Mouse (Mus musculus) liver, embryonic 11.5 days (tissue): ENCODE measurements around the gene Ruvbl2. TPM values are rescaled to one million over a fixed set of nuclear protein-coding genes. Genes with fewer than 3 reads are reported as not detected.

Experiments used
- ATAC-seq: fragments of 200-750 bp; cut with Nextera tagmentation; replicated peaks from 2 replicates; pipeline ENCODE4 v1.8.0; 2017; ENCODE audit warnings: moderate number of reproducible peaks, mild to moderate bottlenecking, moderate TSS enrichment, moderate library complexity; ENCODE audit not compliant: low FRiP score
- DNase-seq: peaks from one replicate; pipeline ENCODE4 v3.0.0-alpha.2; 2017; ENCODE audit warnings: low spot score
- H3K27ac ChIP-seq: fragments of 300-500 bp; sonication (generic); 2 replicates; pipeline ENCODE4 v1.5.1; 2014; ENCODE audit warnings: mild to moderate bottlenecking, low read depth, low read length, control low read depth
- H3K27me3 ChIP-seq: fragments of 300-500 bp; sonication (generic); replicated peaks from 2 replicates; pipeline ENCODE4 v1.6.1; 2014; ENCODE audit warnings: low read length, mixed read lengths; ENCODE audit not compliant: control insufficient read depth, insufficient read depth
- H3K36me3 ChIP-seq: fragments of 300-500 bp; sonication (generic); 2 replicates; pipeline ENCODE4 v1.6.1; 2014; ENCODE audit warnings: mild to moderate bottlenecking, low read length, moderate library complexity, mixed read lengths; ENCODE audit not compliant: control insufficient read depth, insufficient read depth
- H3K4me1 ChIP-seq: fragments of 300-500 bp; sonication (generic); replicated peaks from 2 replicates; pipeline ENCODE4 v1.6.1; 2014; ENCODE audit warnings: low read length, mixed read lengths; ENCODE audit not compliant: control insufficient read depth, insufficient read depth
- H3K4me2 ChIP-seq: fragments of 300-500 bp; sonication (generic); 2 replicates; pipeline ENCODE4 v1.6.1; 2014; ENCODE audit warnings: mild to moderate bottlenecking, control low read depth, moderate library complexity
- H3K4me3 ChIP-seq: fragments of 300-500 bp; sonication (generic); 2 replicates; pipeline ENCODE4 v1.5.1; 2014; ENCODE audit warnings: low read depth, low read length, control low read depth
- H3K9ac ChIP-seq: fragments of 300-500 bp; sonication (generic); 2 replicates; pipeline ENCODE4 v1.6.1; 2014; ENCODE audit warnings: low read depth, low read length, control low read depth
- H3K9me3 ChIP-seq: fragments of 300-500 bp; sonication (generic); 2 replicates; pipeline ENCODE4 v1.6.1; 2016; ENCODE audit warnings: low read length, inconsistent platforms, mixed read lengths; ENCODE audit not compliant: control insufficient read depth
- WGBS: fragments of 180-500 bp; shearing (Covaris S2); extraction: QIAGEN DNeasy Blood & Tissue Kit; methylation state at CpG from one replicate; pipeline ENCODE4 v1.1.7; 2014; 5-methylcytosine and 5-hydroxymethylcytosine counted together
- polyA plus RNA-seq: library from polyadenylated mRNA; unstranded; fragments of >200 nt; fragmentation: Nextera tagmentation; extraction: Ambion mirVana; gene quantifications from 2 replicates; pipeline ENCODE4 v1.2.1, GENCODE M21; 2014

The Ruvbl2 gene
- polyA plus RNA-seq, 1 experiment from 2014 or later, result 250 TPM

DNA sequence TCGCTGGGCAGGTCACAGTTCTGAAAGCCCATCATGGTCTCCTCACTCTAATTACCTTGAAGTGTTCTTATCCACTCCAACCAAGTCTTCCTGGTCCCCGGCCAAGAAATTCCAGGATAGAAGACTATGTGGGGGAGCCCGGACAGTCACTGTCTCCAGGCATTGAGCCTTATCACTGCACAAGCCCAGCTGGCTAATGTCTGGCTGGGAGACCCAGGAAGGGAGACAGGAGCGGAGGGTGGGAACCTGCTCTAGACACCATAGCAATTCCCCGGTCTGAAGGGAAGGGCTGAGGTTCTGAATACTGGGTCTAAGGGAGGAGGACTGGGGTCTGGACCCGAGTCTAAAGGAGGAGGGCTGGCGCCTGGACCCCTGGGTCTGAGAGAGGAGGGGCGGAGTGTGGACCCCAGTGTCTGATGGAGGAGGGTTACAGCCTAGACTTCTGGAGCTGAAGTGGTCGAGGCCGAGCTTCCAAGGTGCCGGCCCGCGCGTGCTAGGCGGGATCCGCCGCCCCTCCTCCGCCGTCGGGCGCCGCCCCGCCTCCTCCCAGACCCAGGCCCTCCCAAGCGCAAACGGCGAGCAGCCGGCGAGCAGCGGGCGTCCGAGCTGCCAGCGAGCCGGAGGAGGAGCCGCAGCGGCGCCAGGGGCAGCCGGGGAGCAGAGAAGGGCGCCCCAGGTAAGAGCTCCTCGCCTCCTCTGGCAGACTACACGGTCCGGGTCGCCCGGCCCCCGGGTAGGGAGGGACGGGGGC, 24.6 kb downstream of the Ruvbl2 start, which contains the start of gene Ntf5:
TSS of gene Ntf5 (plus strand) at position 583 of the 751 bp plus-strand sequence.
- peaks cover 98% of the 10 kb centered on the region for H3K27me3 ChIP-seq
- DNase-seq, result peak; percentile 53
- H3K27ac ChIP-seq, result peak within 1 kb of the TSS; percentile 58
- H3K4me2 ChIP-seq, result peak within 1 kb of the TSS; percentile 91
- peak within 1 kb of the TSS; percentile 2 for H3K9ac ChIP-seq
- WGBS, result 4% methylated on average over 43 of the region's 45 CpGs
- peaks cover 11% of the 10 kb centered on the region for H3K4me1 ChIP-seq
- peak within 1 kb of the TSS; percentile 60 for H3K4me3 ChIP-seq
- no peaks in the 10 kb centered on the region for H3K9me3 ChIP-seq
- peak; percentile 39; the same call in 1 of the 2 replicates for ATAC-seq
- no peaks in the 10 kb centered on the region for H3K36me3 ChIP-seq

DNA sequence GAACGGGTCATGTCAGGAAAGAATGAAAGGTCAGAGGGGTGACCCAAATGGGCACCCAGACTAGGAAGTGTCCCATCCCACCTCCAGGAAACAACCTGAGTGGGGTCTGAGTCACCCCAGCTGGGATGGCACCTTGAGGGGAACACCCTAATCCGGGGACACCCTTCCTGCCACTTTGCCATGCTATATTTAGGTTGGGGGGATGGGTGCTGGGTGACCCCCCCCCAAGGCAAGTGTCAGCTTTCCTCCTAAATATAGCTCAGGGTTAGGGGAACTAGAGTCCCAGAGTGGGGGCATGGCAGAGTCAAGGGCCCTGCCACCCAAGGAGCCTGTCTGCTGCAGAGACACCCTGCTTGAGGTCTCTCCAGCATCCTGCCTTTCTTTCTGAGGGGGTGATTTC, 25.5 kb downstream of the Ruvbl2 start:
- H3K27ac ChIP-seq, result no peak overlapping the region
- DNase-seq, result no peak
- WGBS, result 65% methylated on average over 2 of the region's 2 CpGs
- no peaks in the 10 kb centered on the region for H3K36me3 ChIP-seq
- peaks cover 99% of the 10 kb centered on the region for H3K27me3 ChIP-seq
- H3K4me1 ChIP-seq, result peaks cover 11% of the 10 kb centered on the region
- H3K9ac ChIP-seq, result no peak overlapping the region
- no peak overlapping the region for H3K4me3 ChIP-seq
- no peak for ATAC-seq
- no peak overlapping the region for H3K4me2 ChIP-seq
- H3K9me3 ChIP-seq, result no peaks in the 10 kb centered on the region

DNA sequence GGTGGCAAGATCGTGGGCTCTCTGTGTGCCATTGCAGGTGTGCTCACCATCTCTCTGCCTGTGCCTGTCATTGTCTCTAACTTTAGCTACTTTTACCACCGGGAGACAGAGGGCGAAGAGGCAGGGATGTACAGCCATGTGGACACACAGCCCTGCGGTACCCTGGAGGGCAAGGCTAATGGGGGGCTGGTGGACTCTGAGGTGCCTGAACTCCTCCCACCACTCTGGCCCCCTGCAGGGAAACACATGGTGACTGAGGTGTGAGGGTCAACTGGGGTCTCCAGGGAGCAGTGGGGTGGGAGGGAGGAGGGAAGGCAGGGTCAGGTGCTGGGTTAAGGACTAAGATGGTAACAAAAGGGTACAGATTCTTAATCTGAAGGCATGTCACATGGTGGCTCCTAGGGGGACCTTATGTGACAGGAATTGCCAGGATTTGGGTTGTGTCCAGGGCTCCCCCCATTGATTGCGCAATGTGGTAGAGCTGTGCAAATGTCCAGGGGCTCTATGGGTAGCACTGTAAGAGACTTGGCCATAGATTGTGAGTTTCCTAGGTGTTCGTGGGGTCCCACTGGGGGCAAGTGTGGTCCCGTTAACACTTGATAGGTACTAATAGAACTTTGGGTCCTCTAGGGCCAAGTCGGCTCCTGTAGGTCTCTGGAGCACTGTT, 28.3 kb downstream of the Ruvbl2 start:
- WGBS, result 83% methylated on average over 8 of the region's 8 CpGs

DNA sequence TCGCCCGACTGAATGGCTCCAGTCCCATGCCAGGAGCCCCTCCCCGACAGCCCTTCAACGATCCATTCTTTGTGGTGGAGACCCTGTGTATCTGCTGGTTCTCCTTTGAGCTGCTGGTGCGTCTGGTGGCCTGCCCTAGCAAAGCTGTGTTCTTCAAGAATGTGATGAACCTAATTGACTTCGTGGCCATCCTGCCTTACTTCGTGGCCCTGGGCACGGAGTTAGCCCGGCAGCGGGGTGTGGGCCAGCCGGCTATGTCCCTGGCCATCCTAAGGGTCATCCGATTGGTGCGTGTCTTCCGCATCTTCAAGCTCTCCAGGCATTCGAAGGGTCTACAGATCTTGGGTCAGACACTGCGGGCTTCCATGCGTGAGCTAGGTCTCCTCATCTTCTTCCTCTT, 28.9 kb downstream of the Ruvbl2 start:
- Histone ChIP-seq H3K4me2 (no peak overlapping the region), H3K4me1 (peaks cover 11% of the 10 kb centered on the region), H3K36me3 (no peaks in the 10 kb centered on the region), H3K9ac (no peak overlapping the region), H3K4me3 (no peak overlapping the region), H3K9me3 (no peaks in the 10 kb centered on the region), H3K27me3 (peaks cover 88% of the 10 kb centered on the region), H3K27ac (no peak overlapping the region)
- DNase-seq (no peak), ATAC-seq (no peak)
- WGBS, result 84% methylated on average over 17 of the region's 17 CpGs

More for the DNA sequence above, 28.3 kb downstream of the Ruvbl2 start:
- Histone ChIP-seq H3K9ac (no peak overlapping the region), H3K36me3 (no peaks in the 10 kb centered on the region), H3K4me3 (no peak overlapping the region), H3K4me2 (no peak overlapping the region), H3K4me1 (peaks cover 12% of the 10 kb centered on the region), H3K27ac (no peak overlapping the region), H3K27me3 (peaks cover 95% of the 10 kb centered on the region), H3K9me3 (no peaks in the 10 kb centered on the region)
- no peak for ATAC-seq
- no peak for DNase-seq

DNA sequence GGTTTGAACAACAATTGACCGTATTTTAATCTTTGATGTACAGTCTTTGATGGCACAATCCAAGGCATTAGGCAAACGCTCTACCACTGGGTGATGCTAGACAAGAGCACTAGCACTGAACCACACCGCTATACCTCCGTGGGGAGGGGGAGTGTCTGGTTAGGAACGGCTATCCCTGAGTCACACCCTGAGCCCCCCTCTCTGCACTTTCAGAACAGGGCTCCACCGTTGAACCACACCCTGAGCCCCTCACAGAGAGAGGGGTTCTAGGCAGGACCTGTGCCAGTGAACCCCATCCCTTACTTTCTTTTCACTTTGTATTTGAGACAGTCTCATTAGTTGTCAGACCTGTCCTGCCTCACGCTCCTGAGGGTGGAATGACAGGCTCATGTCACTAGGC, 29.5 kb downstream of the Ruvbl2 start:
- H3K27ac ChIP-seq, result no peak overlapping the region
- ATAC-seq (no peak), DNase-seq (no peak)
- no peaks in the 10 kb centered on the region for H3K36me3 ChIP-seq
- no peak overlapping the region for H3K4me3 ChIP-seq
- peaks cover 5% of the 10 kb centered on the region; the same call in 1 of the 2 replicates for H3K4me1 ChIP-seq
- H3K27me3 ChIP-seq, result peaks cover 82% of the 10 kb centered on the region
- H3K4me2 ChIP-seq, result no peak overlapping the region
- 65% methylated on average over 7 of the region's 7 CpGs for WGBS
- no peaks in the 10 kb centered on the region for H3K9me3 ChIP-seq
- no peak overlapping the region for H3K9ac ChIP-seq

DNA sequence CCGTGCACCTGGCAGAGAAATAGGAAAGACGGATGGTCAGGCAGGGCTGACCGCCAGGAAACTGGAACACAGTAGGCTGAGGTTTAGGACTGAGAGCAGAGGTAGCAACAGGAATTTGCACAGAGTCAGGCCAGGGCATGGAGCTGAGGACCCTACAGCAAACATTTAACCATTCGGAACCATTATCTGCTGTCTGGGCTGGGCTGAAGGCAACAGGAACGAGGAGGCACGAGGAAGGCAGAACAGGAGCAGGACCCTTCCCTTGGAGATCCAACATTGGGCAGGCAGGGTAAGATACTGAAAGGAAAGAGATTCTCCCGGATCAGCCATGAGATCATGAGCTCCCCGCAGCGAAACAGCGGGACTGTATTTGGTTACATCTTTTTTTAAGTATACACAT, 30.1 kb downstream of the Ruvbl2 start:
- H3K27me3 ChIP-seq, result peaks cover 77% of the 10 kb centered on the region
- H3K36me3 ChIP-seq, result no peaks in the 10 kb centered on the region
- no peak for DNase-seq
- H3K27ac ChIP-seq, result no peak overlapping the region
- H3K9ac ChIP-seq, result no peak overlapping the region
- 73% methylated on average over 10 of the region's 10 CpGs for WGBS
- H3K9me3 ChIP-seq, result no peaks in the 10 kb centered on the region
- no peak for ATAC-seq
- peaks cover 4% of the 10 kb centered on the region; the same call in 1 of the 2 replicates for H3K4me1 ChIP-seq
- H3K4me3 ChIP-seq, result no peak overlapping the region
- H3K4me2 ChIP-seq, result no peak overlapping the region

DNA sequence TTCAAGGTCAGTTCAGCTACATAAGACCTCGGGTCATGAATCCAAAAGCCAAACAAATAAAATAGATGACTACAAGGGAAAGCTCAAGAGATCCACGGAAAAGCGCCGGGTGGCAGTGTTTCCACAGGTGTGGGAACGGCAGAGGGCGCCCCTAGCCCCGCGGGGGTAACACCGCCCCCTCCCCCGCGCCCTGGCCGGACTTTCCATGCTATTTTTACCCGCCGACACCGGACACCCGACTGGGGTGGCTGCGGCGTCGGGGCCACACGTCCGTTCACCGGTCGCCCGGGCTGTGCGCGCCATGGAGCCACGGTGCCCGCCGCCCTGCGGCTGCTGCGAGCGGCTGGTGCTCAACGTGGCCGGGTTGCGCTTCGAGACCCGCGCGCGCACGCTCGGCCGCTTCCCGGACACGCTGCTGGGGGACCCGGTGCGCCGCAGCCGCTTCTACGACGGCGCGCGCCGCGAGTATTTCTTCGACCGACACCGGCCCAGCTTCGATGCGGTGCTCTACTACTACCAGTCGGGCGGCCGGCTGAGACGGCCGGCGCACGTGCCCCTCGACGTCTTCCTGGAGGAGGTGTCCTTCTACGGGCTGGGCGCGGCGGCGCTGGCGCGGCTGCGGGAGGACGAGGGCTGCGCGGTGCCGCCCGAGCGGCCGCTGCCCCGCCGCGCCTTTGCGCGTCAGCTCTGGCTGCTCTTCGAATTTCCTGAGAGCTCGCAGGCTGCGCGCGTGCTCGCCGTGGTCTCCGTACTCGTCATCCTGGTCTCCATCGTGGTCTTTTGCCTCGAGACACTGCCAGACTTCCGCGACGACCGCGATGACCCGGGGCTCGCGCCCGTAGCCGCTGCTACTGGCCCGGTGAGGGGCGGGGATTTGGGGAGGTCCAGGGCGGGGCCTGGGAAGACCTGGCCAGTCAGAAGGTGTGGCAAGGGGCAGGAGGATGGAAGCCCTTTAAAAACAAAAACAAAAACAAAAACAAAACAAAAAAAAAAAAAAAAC, 31.4 kb downstream of the Ruvbl2 start:
- H3K27me3 ChIP-seq, result peaks cover 63% of the 10 kb centered on the region
- no peaks in the 10 kb centered on the region for H3K36me3 ChIP-seq
- H3K9me3 ChIP-seq, result no peaks in the 10 kb centered on the region
- peaks cover 4% of the 10 kb centered on the region; the same call in 1 of the 2 replicates for H3K4me1 ChIP-seq
- 2% methylated on average over 113 of the region's 114 CpGs for WGBS
- DNase-seq (no peak), ATAC-seq (no peak)
- H3K27ac ChIP-seq, result no peak overlapping the region
- peak overlapping the region; percentile 9; the same call in 1 of the 2 replicates for H3K9ac ChIP-seq
- peak overlapping the region; percentile 45 for H3K4me3 ChIP-seq
- peak overlapping the region; percentile 68 for H3K4me2 ChIP-seq
